Mouse (Mus musculus) ES-E14 (cell line): ENCODE measurements around the gene Dis3l.

Source experiments
- CHD2 ChIP-seq: IDR thresholded peaks from 2 replicates; pipeline ENCODE4 v1.6.1; 2014; ENCODE audit warnings: mild to moderate bottlenecking, low read depth, low read length, inconsistent platforms
- MAFK ChIP-seq: IDR thresholded peaks from 2 replicates; pipeline ENCODE4 v1.6.1; 2014; ENCODE audit warnings: mild to moderate bottlenecking, low read depth, low read length, inconsistent platforms; ENCODE audit not compliant: insufficient read depth

DNA sequence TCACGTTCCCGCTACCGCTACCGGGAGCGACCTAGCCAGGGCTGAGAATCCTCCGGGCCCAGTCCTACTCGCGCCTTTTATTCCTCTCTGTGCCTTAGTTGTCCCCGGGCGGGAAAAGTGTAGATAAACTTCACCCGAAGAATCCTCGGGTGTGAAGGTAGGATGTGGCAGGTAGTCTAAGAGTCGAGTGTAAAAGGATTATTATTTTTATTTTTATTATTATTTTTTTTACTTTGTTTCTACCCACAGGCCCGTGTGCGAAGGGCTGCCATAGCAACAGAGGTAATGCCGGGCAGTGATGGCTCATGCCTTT lies at the start of gene Dis3l:
- TF ChIP-seq CHD2 (no peak), MAFK (no peak)
